In genomic region chr5:136792541-136792940, GRCm38 (mm10) we compare ENCODE assay signal across 23 mouse cellular contexts.
DNase-seq lines count a peak whose midpoint lies in the region; ATAC-seq and TF ChIP-seq lines count a peak whose summit lies in the region.
"Had no signal": no experiment of that assay in that cellular context is flagged by ENCODE, and none has a peak within 500 bp of the region (broad histone marks: within the 10 kb centered on the region; RNA-seq: fewer than 3 reads in every experiment).

No protein-coding gene starts in this region.

- no peaks in the 10 kb centered on the region; the same call in 1 of the 2 replicates for H3K36me3 ChIP-seq in forebrain, embryonic 10.5 days (replicated peaks)
- H3K36me3 ChIP-seq in forebrain, embryonic 16.5 days (ENCODE audit: control insufficient read depth, insufficient read depth) = no peaks in the 10 kb centered on the region
- H3K36me3 ChIP-seq in embryonic facial prominence, embryonic 10.5 days (replicated peaks) = peaks cover 48% of the 10 kb centered on the region
- H3K36me3 ChIP-seq in embryonic facial prominence, embryonic 14.5 days (ENCODE audit: control insufficient read depth, insufficient read depth, low read length) = peaks cover 8% of the 10 kb centered on the region; the same call in 1 of the 2 replicates
- H3K36me3 ChIP-seq in limb, embryonic 12.5 days = peaks cover 16% of the 10 kb centered on the region
- no peaks in the 10 kb centered on the region for H3K36me3 ChIP-seq in intestine, postnatal 0 days (ENCODE audit: control insufficient read depth, insufficient read depth)
- H3K36me3 ChIP-seq in stomach, postnatal 0 days (ENCODE audit: control insufficient read depth, insufficient read depth, low read length) = no peaks in the 10 kb centered on the region
- H3K36me3 ChIP-seq: G1E; heart, embryonic 13.5 days had no signal

- DNase-seq in forebrain, embryonic 10.5 days (ENCODE audit: extremely low spot score, low spot score) = no peak
- DNase-seq in embryonic facial prominence, embryonic 10.5 days (ENCODE audit: low spot score) = no peak
- DNase-seq in embryonic facial prominence, embryonic 14.5 days (ENCODE audit: low spot score) = peak; percentile 73
- DNase-seq in frontal cortex, postnatal 25 days (ENCODE audit: low spot score in 2 of 2) = no peak
- DNase-seq in stomach, postnatal 0 days (ENCODE audit: low spot score) = no peak
- DNase-seq: adrenal gland, adult 8-10 months; adrenal gland, postnatal 36 days; B cell, adult 2 months; cerebellum, adult 11 months; cerebellum, adult 9-10 months; cerebellum, postnatal 25 days; forebrain, postnatal 0 days; gastrocnemius, adult 2 months; gastrocnemius, postnatal 36 days; heart, adult 11 months; heart, postnatal 36 days had no signal

- peaks cover 16% of the 10 kb centered on the region for H3K4me1 ChIP-seq in forebrain, embryonic 10.5 days
- peaks cover 5% of the 10 kb centered on the region for H3K4me1 ChIP-seq in forebrain, embryonic 16.5 days (replicated peaks; ENCODE audit: control insufficient read depth, insufficient read depth, low read length)
- H3K4me1 ChIP-seq in embryonic facial prominence, embryonic 10.5 days = peaks cover 26% of the 10 kb centered on the region
- H3K4me1 ChIP-seq in embryonic facial prominence, embryonic 14.5 days (ENCODE audit: control insufficient read depth, insufficient read depth, low read length) = peaks cover 19% of the 10 kb centered on the region
- H3K4me1 ChIP-seq in limb, embryonic 12.5 days (replicated peaks) = peaks cover 36% of the 10 kb centered on the region
- H3K4me1 ChIP-seq in intestine, postnatal 0 days (replicated peaks; ENCODE audit: control insufficient read depth, insufficient read depth, low read length) = no peaks in the 10 kb centered on the region
- no peaks in the 10 kb centered on the region for H3K4me1 ChIP-seq in stomach, postnatal 0 days (replicated peaks; ENCODE audit: control insufficient read depth, insufficient read depth)

- WGBS in forebrain, embryonic 10.5 days = 86% methylated on average over 10 of the region's 10 CpGs
- WGBS in forebrain, embryonic 16.5 days = 81% methylated on average over 10 of the region's 10 CpGs
- 83% methylated on average over 10 of the region's 10 CpGs for WGBS in embryonic facial prominence, embryonic 10.5 days
- WGBS in embryonic facial prominence, embryonic 14.5 days = 50% methylated on average over 10 of the region's 10 CpGs
- 60% methylated on average over 10 of the region's 10 CpGs for WGBS in limb, embryonic 12.5 days
- 82% methylated on average over 10 of the region's 10 CpGs for WGBS in intestine, postnatal 0 days
- WGBS in stomach, postnatal 0 days = 77% methylated on average over 10 of the region's 10 CpGs

- no peaks in the 10 kb centered on the region for H3K27me3 ChIP-seq in forebrain, embryonic 10.5 days (ENCODE audit: poor library complexity, severe bottlenecking)
- H3K27me3 ChIP-seq in forebrain, embryonic 16.5 days (replicated peaks; ENCODE audit: control insufficient read depth, insufficient read depth, low read length) = no peaks in the 10 kb centered on the region
- H3K27me3 ChIP-seq in embryonic facial prominence, embryonic 10.5 days (replicated peaks; ENCODE audit: low read depth, poor library complexity, severe bottlenecking) = no peaks in the 10 kb centered on the region
- no peaks in the 10 kb centered on the region for H3K27me3 ChIP-seq in embryonic facial prominence, embryonic 14.5 days (replicated peaks; ENCODE audit: control insufficient read depth, insufficient read depth, low read length)
- no peaks in the 10 kb centered on the region for H3K27me3 ChIP-seq in limb, embryonic 12.5 days
- no peaks in the 10 kb centered on the region for H3K27me3 ChIP-seq in intestine, postnatal 0 days (replicated peaks; ENCODE audit: control insufficient read depth, insufficient read depth, low read length)
- H3K27me3 ChIP-seq in stomach, postnatal 0 days (ENCODE audit: control insufficient read depth, insufficient read depth, low read length) = no peaks in the 10 kb centered on the region
- H3K27me3 ChIP-seq: heart, embryonic 13.5 days had no signal

- ATAC-seq in forebrain, embryonic 16.5 days = no peak
- ATAC-seq in embryonic facial prominence, embryonic 14.5 days (ENCODE audit: low read depth) = no peak
- no peak for ATAC-seq in limb, embryonic 12.5 days (ENCODE audit: insufficient number of reproducible peaks, insufficient read depth, low FRiP score, low TSS enrichment, low read depth)
- ATAC-seq in intestine, postnatal 0 days = no peak
- no peak for ATAC-seq in stomach, postnatal 0 days (ENCODE audit: low FRiP score, low TSS enrichment)
- ATAC-seq: CD4-positive, CD25-positive, alpha-beta regulatory T cell, adult 4 months; forebrain, postnatal 0 days; hindbrain, postnatal 0 days had no signal

- no peak overlapping the region for H3K4me3 ChIP-seq in forebrain, embryonic 10.5 days
- H3K4me3 ChIP-seq in forebrain, embryonic 16.5 days (replicated peaks; ENCODE audit: low read length) = no peak overlapping the region
- no peak overlapping the region for H3K4me3 ChIP-seq in embryonic facial prominence, embryonic 10.5 days
- H3K4me3 ChIP-seq in embryonic facial prominence, embryonic 14.5 days (ENCODE audit: low read depth, low read length) = no peak overlapping the region
- no peak overlapping the region for H3K4me3 ChIP-seq in limb, embryonic 12.5 days (replicated peaks)
- H3K4me3 ChIP-seq in intestine, postnatal 0 days (ENCODE audit: low read depth, low read length) = no peak overlapping the region
- H3K4me3 ChIP-seq in stomach, postnatal 0 days (ENCODE audit: low read depth, low read length) = no peak overlapping the region
- H3K4me3 ChIP-seq: gastrocnemius, adult 2 months; heart, embryonic 13.5 days had no signal

- H3K27ac ChIP-seq in forebrain, embryonic 10.5 days = 0 out of 2 replicates have a peak overlapping the region, but pooled peaks have one; percentile 6
- H3K27ac ChIP-seq in forebrain, embryonic 16.5 days (ENCODE audit: low read length) = no peak overlapping the region
- peak overlapping the region; percentile 73 for H3K27ac ChIP-seq in embryonic facial prominence, embryonic 10.5 days (replicated peaks)
- H3K27ac ChIP-seq in embryonic facial prominence, embryonic 14.5 days (replicated peaks; ENCODE audit: low read depth, low read length) = peak overlapping the region; percentile 81
- peak overlapping the region; percentile 79 for H3K27ac ChIP-seq in limb, embryonic 12.5 days
- no peak overlapping the region for H3K27ac ChIP-seq in intestine, postnatal 0 days (ENCODE audit: low read depth, low read length)
- H3K27ac ChIP-seq in stomach, postnatal 0 days (replicated peaks) = no peak overlapping the region
- H3K27ac ChIP-seq: gastrocnemius, adult 2 months; heart, embryonic 13.5 days; hindbrain, postnatal 0 days had no signal

- no peak for TF ChIP-seq CTCF in intestine, postnatal 0 days (IDR thresholded peaks at IDR 0.05; ENCODE audit: low read depth)
- TF ChIP-seq CTCF in stomach, postnatal 0 days (IDR thresholded peaks at IDR 0.05; ENCODE audit: low read depth) = no peak

- H3K9me3 ChIP-seq in forebrain, embryonic 10.5 days = no peaks in the 10 kb centered on the region
- no peaks in the 10 kb centered on the region for H3K9me3 ChIP-seq in forebrain, embryonic 16.5 days (ENCODE audit: control insufficient read depth, low read length)
- 0 out of 2 replicates have a peak, but pooled peaks cover 3% of the 10 kb centered on the region for H3K9me3 ChIP-seq in embryonic facial prominence, embryonic 10.5 days
- H3K9me3 ChIP-seq in embryonic facial prominence, embryonic 14.5 days (ENCODE audit: control insufficient read depth, low read length) = no peaks in the 10 kb centered on the region
- H3K9me3 ChIP-seq in limb, embryonic 12.5 days = peaks cover 6% of the 10 kb centered on the region
- no peaks in the 10 kb centered on the region for H3K9me3 ChIP-seq in intestine, postnatal 0 days (ENCODE audit: control insufficient read depth)
- no peaks in the 10 kb centered on the region for H3K9me3 ChIP-seq in stomach, postnatal 0 days (ENCODE audit: control insufficient read depth, low read length)
- H3K9me3 ChIP-seq: G1E had no signal

- no peak for TF ChIP-seq EP300 in stomach, postnatal 0 days (optimal IDR thresholded peaks at IDR 0.05)

- H3K4me2 ChIP-seq in forebrain, embryonic 16.5 days (ENCODE audit: low read length) = no peak overlapping the region
- H3K4me2 ChIP-seq in embryonic facial prominence, embryonic 14.5 days (ENCODE audit: low read depth, low read length) = no peak overlapping the region
- no peak overlapping the region for H3K4me2 ChIP-seq in limb, embryonic 12.5 days
- H3K4me2 ChIP-seq in intestine, postnatal 0 days (replicated peaks; ENCODE audit: low read depth) = no peak overlapping the region
- no peak overlapping the region for H3K4me2 ChIP-seq in stomach, postnatal 0 days (replicated peaks; ENCODE audit: low read depth)
- H3K4me2 ChIP-seq: heart, embryonic 13.5 days had no signal

- H3K9ac ChIP-seq in forebrain, embryonic 16.5 days (replicated peaks; ENCODE audit: low read depth, low read length) = no peak overlapping the region
- H3K9ac ChIP-seq in embryonic facial prominence, embryonic 14.5 days (ENCODE audit: low read depth, low read length) = peak overlapping the region; percentile 42; the same call in 1 of the 2 replicates
- H3K9ac ChIP-seq in limb, embryonic 12.5 days (replicated peaks) = no peak overlapping the region
- H3K9ac ChIP-seq in intestine, postnatal 0 days (ENCODE audit: low read depth, low read length) = no peak overlapping the region
- H3K9ac ChIP-seq in stomach, postnatal 0 days (ENCODE audit: low read length) = no peak overlapping the region
- H3K9ac ChIP-seq: forebrain, postnatal 0 days; heart, embryonic 13.5 days had no signal

Comparison
In these comparisons a context has a peak if more than half of its experiments do, and no peak if none do; other contexts are left out.
1. H3K27ac ChIP-seq: peak in forebrain, embryonic 10.5 days (single experiment), embryonic facial prominence, embryonic 10.5 days (single experiment), embryonic facial prominence, embryonic 14.5 days (single experiment) and limb, embryonic 12.5 days (single experiment); none in forebrain, embryonic 16.5 days (single experiment), intestine, postnatal 0 days (single experiment) and stomach, postnatal 0 days (single experiment).